Mouse (Mus musculus) intestine, embryonic 16.5 days (tissue): ENCODE data around the gene Rab9b. TPM values are rescaled to one million over a fixed set of nuclear protein-coding genes. Genes with fewer than 3 reads are reported as not detected.

Experiments
- ATAC-seq: fragments of 200-750 bp; cut with Nextera tagmentation; 2 replicates; pipeline ENCODE4 v1.8.0; 2017; ENCODE audit warnings: moderate TSS enrichment, moderate library complexity
- H3K27ac ChIP-seq: fragments of 300-500 bp; sonication (generic); 2 replicates; pipeline ENCODE4 v1.5.1; 2014; ENCODE audit warnings: mild to moderate bottlenecking, low read length
- H3K27me3 ChIP-seq: fragments of 300-500 bp; sonication (generic); replicated peaks from 2 replicates; pipeline ENCODE4 v1.6.1; 2014; ENCODE audit warnings: low read length, control low read depth, mixed read lengths; ENCODE audit not compliant: control insufficient read depth, insufficient read depth
- H3K36me3 ChIP-seq: fragments of 300-500 bp; sonication (generic); 2 replicates; pipeline ENCODE4 v1.6.1; 2014; ENCODE audit warnings: low read length, control low read depth; ENCODE audit not compliant: control insufficient read depth, insufficient read depth
- H3K4me1 ChIP-seq: fragments of 300-500 bp; sonication (generic); 2 replicates; pipeline ENCODE4 v1.6.1; 2014; ENCODE audit warnings: low read length, control low read depth, mixed read lengths; ENCODE audit not compliant: control insufficient read depth, insufficient read depth
- H3K4me2 ChIP-seq: fragments of 300-500 bp; sonication (generic); 2 replicates; pipeline ENCODE4 v1.6.1; 2014; ENCODE audit warnings: low read depth, low read length, control low read depth
- H3K4me3 ChIP-seq: fragments of 300-500 bp; sonication (generic); 2 replicates; pipeline ENCODE4 v1.5.1; 2014; ENCODE audit warnings: mild to moderate bottlenecking, low read length
- H3K9ac ChIP-seq: fragments of 300-500 bp; sonication (generic); 2 replicates; pipeline ENCODE4 v1.6.1; 2014; ENCODE audit warnings: low read depth, low read length
- H3K9me3 ChIP-seq: fragments of 300-500 bp; sonication (generic); 2 replicates; pipeline ENCODE4 v1.6.1; 2016; ENCODE audit warnings: low read length, control low read depth; ENCODE audit not compliant: control insufficient read depth
- WGBS: fragments of 180-500 bp; shearing (Covaris S2); extraction: QIAGEN DNeasy Blood & Tissue Kit; methylation state at CpG from one replicate; pipeline ENCODE4 v1.1.7; 2014; 5-methylcytosine and 5-hydroxymethylcytosine counted together
- polyA plus RNA-seq: library from polyadenylated mRNA; unstranded; fragments of >200 nt; fragmentation: Nextera tagmentation; extraction: Ambion mirVana; gene quantifications from 2 replicates; pipeline ENCODE4 v1.2.1, GENCODE M21; 2015

The Rab9b gene
- polyA plus RNA-seq = 0.37 and 0.44 TPM in 2 replicates

DNA sequence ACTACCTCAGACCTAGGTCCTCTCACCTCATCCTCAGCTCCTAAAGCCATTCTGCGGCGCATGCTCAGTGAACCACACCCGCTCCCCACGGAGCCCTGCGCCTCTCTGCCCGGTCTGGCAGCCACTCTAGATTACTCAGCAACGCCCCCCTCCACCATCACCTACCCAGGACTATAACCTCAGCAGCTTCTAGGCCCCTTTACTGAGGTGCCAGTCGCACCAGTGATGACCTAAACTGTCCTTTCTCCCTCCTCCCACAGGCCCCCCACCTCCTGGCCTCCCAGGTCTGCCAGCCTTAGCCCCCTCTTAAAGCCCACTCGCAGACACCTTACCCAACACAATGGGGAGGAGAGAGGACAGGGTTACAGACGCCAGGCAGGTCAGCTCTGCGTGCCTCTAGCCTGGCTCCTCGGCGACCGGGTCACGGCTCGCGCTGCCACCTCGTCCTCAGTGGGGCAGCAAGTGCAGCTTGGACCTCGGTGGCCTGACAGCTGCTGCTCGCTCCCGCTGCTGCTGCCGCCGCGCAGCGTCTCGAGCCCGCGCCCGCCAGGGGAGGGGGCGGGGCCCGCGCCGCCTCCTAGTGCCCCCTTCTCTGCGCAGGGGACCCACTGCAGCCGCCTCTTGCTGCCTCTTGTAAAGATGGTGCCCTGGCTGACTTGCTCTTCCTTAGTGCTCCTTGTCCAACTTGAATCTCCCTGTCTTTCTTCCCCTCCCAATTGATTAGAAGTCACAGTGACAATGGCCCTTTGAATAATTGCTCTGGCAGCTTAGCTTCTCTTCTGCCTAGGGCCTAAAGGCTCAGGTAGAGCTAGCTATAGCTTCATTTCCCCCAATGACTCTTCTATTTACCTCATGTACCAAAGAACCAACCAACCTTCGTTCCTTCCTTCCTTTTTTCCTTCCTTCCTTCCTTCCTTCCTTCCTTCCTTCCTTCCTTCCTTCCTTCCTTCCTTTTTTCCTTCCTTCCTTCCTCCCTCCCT is at the start of gene Rab9b:
TSS of gene Rab9b (minus strand) at position 695 of the 980 bp plus-strand sequence.
- peak within 1 kb of the TSS; percentile 79 for H3K4me2 ChIP-seq
- H3K36me3 ChIP-seq = no peaks in the 10 kb centered on the region
- H3K27ac ChIP-seq = no peak within 1 kb of the TSS
- H3K27me3 ChIP-seq = no peaks in the 10 kb centered on the region
- ATAC-seq = peak; percentile 67
- H3K9ac ChIP-seq = peak within 1 kb of the TSS; percentile 45; the same call in 1 of the 2 replicates
- no peaks in the 10 kb centered on the region for H3K4me1 ChIP-seq
- WGBS = 16% methylated on average over 20 of the region's 36 CpGs
- peak within 1 kb of the TSS; percentile 48 for H3K4me3 ChIP-seq
- H3K9me3 ChIP-seq = no peaks in the 10 kb centered on the region

DNA sequence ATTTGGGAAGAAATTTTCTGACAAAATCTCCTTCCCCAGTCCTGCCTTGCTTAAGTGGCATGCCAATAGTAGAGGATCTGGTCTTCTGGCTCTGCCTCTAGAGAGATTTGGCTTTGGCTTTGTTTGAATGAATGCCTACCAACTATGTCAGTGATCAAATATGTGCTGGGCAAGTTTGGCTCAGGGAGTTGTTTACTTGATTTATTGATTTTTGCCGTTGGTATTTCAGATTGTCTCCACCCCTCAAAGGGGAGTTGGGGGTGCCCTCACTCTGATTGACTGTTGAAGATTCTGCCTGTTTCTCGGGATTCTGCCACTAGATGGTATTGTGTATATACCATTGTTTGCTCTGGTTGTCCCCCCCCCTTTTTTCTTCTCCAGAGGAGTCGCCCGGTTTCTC is 35.8 kb upstream of the Rab9b start:
- H3K27ac ChIP-seq = no peak overlapping the region
- H3K9ac ChIP-seq = no peak overlapping the region
- H3K4me2 ChIP-seq = no peak overlapping the region
- H3K36me3 ChIP-seq = no peaks in the 10 kb centered on the region
- no peaks in the 10 kb centered on the region for H3K4me1 ChIP-seq
- no peaks in the 10 kb centered on the region for H3K27me3 ChIP-seq
- 47% methylated on average over 4 of the region's 4 CpGs for WGBS
- no peak for ATAC-seq
- H3K9me3 ChIP-seq = no peaks in the 10 kb centered on the region
- no peak overlapping the region for H3K4me3 ChIP-seq

DNA sequence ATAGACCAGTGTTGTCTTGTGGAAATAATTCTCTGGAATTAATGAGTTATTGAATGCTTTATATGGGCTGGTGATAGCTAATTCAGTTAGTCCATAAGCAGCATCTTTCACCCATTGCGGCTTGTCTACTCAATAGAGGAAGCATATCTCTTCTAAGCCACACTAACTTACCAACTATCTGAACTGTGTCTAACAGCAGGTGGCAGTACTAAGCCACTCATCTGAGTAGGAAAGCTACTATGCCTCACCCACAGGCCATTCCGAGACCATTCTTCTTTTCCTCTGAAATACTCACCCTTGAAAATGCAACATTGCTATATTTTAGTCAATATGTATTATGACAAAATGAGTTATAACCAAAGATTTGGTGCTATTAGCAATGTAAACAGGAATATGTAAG is 27.2 kb upstream of the Rab9b start:
- H3K4me2 ChIP-seq = no peak overlapping the region
- H3K27ac ChIP-seq = no peak overlapping the region
- no peak overlapping the region for H3K4me3 ChIP-seq
- H3K36me3 ChIP-seq = no peaks in the 10 kb centered on the region
- ATAC-seq = no peak
- no peaks in the 10 kb centered on the region for H3K27me3 ChIP-seq
- no peaks in the 10 kb centered on the region for H3K4me1 ChIP-seq
- no peak overlapping the region for H3K9ac ChIP-seq
- H3K9me3 ChIP-seq = no peaks in the 10 kb centered on the region
- 51% methylated on average over 2 of the region's 2 CpGs for WGBS

DNA sequence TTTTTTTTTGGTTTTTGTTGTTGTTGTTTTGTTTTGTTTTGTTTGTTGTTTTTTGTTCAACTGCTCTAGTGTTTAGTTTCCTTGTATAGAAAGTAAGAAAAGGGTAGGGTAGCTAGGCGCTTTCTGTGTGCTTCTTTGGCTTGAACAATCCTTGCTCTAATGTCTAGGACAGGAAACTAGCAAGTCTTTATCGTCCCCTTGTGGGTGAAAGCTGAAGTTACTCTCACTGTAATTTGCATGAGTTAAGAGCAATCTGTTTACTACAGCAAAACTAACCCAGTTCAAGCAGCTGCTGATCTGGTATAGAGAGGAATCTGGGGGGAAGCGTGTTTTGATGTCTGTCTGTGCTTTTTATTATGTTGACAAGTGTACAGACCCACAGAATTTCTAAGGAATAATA is 18.3 kb downstream of the Rab9b start:
- H3K9ac ChIP-seq = no peak overlapping the region
- no peak overlapping the region for H3K4me2 ChIP-seq
- WGBS = 28% methylated on average over 3 of the region's 3 CpGs
- no peaks in the 10 kb centered on the region for H3K4me1 ChIP-seq
- no peaks in the 10 kb centered on the region for H3K36me3 ChIP-seq
- H3K4me3 ChIP-seq = no peak overlapping the region
- no peak for ATAC-seq
- no peak overlapping the region for H3K27ac ChIP-seq
- H3K9me3 ChIP-seq = no peaks in the 10 kb centered on the region
- H3K27me3 ChIP-seq = no peaks in the 10 kb centered on the region

DNA sequence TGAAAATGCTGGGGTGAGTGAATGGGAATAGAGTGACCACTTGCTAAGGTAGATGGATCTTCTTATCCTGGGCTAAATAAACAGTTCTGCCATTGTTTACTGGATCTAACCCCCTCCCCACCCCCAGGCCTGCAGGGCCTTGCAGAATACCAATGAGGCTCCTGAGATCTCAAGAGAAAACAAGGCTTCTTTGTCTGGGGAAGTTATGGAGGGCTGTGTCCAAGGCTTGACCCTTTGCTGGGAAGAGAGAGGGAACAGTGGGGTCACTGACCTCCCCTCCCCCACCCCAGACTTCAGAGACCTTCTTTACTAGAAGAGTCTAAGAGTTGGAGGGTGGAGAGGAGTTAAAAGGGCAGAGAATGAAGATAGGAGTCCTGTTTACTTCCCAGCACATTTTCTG is 39.9 kb downstream of the Rab9b start:
- no peaks in the 10 kb centered on the region for H3K36me3 ChIP-seq
- ATAC-seq = no peak
- H3K27ac ChIP-seq = no peak overlapping the region
- H3K4me3 ChIP-seq = no peak overlapping the region
- no peaks in the 10 kb centered on the region for H3K9me3 ChIP-seq
- H3K4me2 ChIP-seq = no peak overlapping the region
- no peaks in the 10 kb centered on the region for H3K27me3 ChIP-seq
- no peaks in the 10 kb centered on the region for H3K4me1 ChIP-seq
- H3K9ac ChIP-seq = no peak overlapping the region

DNA sequence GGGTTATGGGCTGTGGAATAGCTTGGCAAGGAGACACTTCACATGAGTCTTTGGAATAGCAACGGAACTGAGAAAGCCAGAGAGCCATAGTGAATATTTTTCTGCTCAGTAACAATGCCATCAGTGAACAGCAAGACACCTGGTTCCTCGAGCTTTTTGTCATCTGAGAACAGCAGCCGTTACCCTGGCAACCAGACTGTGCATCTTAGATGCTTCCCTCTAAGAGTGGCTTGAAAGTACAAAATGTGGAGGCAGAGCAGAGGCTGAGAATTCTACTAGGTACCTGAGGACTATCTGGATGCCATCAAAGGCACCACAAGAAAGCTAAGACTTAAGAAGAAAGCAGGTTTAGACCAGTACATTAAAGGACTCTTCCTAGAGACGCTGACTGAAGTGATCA is 43.5 kb downstream of the Rab9b start:
- no peak overlapping the region for H3K4me3 ChIP-seq
- H3K27ac ChIP-seq = no peak overlapping the region
- no peaks in the 10 kb centered on the region for H3K4me1 ChIP-seq
- WGBS = 66% methylated on average over 4 of the region's 4 CpGs
- H3K9ac ChIP-seq = no peak overlapping the region
- no peaks in the 10 kb centered on the region for H3K36me3 ChIP-seq
- no peaks in the 10 kb centered on the region for H3K9me3 ChIP-seq
- no peaks in the 10 kb centered on the region for H3K27me3 ChIP-seq
- ATAC-seq = no peak
- no peak overlapping the region for H3K4me2 ChIP-seq

DNA sequence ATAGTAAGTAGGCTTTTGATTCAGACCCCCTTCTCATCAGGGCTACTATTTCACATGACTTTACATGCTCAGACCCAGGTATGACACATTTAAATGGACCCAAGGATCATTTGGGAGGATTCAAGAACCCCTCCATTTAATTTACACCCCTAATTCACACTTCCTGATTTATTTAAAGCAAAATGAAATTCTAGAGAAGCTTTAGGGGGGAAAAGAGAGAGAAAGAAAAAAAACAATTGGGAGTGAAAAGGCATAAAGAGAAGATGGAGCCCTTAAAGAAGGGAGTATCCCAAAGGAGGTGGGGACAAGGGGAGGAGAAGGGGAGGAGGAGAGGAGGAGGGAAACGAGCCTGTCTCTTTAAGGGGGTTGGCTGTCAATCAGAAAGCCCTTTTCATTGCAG is 46.2 kb downstream of the Rab9b start, which contains the start of gene Plp1:
TSS of gene Plp1 (plus strand) at position 301 of the 400 bp plus-strand sequence.
- WGBS = 36% methylated on average over 1 of the region's 1 CpGs
- ATAC-seq = no peak
- H3K4me2 ChIP-seq = no peak within 1 kb of the TSS

DNA sequence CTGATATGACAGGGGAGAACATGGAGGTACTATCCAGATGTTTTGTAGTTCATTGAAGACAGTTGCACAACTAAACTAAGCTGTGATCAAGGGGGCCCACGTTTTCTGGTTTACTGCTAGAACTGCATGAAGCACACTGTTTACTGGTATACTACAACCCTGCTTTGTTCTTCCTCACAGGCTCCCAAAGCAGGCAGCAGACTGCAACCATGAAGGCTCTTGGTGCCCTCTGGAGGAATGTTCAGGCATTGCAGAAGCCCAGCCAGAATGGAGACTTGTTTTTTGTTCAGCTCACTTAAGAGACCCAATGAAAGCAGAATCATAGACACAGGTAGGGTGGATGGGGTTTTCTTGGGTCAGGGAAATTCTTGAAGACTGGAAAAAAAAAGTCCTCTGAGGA is 48.3 kb downstream of the Rab9b start:
- no peak overlapping the region for H3K9ac ChIP-seq
- H3K36me3 ChIP-seq = no peaks in the 10 kb centered on the region
- WGBS = 8% methylated on average over 1 of the region's 1 CpGs
- no peaks in the 10 kb centered on the region for H3K9me3 ChIP-seq
- H3K4me1 ChIP-seq = no peaks in the 10 kb centered on the region
- no peak overlapping the region for H3K4me2 ChIP-seq
- no peak overlapping the region for H3K27ac ChIP-seq
- no peaks in the 10 kb centered on the region for H3K27me3 ChIP-seq
- ATAC-seq = no peak
- no peak overlapping the region for H3K4me3 ChIP-seq

More for the DNA sequence above, 46.2 kb downstream of the Rab9b start, which contains the start of gene Plp1:
- Histone ChIP-seq H3K4me1 (no peaks in the 10 kb centered on the region), H3K36me3 (no peaks in the 10 kb centered on the region), H3K27me3 (no peaks in the 10 kb centered on the region), H3K27ac (no peak within 1 kb of the TSS), H3K9ac (no peak within 1 kb of the TSS), H3K4me3 (no peak within 1 kb of the TSS), H3K9me3 (no peaks in the 10 kb centered on the region)

DNA sequence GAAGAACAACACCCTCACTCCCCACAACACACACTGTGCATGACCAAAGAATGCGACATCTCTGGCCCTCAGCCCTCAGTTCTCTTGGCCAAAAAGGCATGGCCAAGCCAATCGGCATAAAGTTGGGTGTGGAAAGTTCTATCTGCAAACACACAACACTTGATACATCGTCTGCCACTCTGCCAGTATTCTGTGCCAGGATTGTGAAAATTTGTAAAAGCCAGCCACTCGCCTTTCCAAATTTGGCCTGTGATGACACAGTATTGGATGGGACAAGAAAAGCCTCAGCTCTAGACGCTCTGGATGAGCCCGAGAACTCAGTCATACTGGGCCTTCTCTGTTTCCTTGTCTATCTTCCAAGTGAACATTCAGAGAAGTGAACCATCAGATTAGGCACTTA is 48.8 kb downstream of the Rab9b start:
- H3K9me3 ChIP-seq = no peaks in the 10 kb centered on the region
- no peak overlapping the region for H3K4me2 ChIP-seq
- no peak overlapping the region for H3K27ac ChIP-seq
- H3K9ac ChIP-seq = no peak overlapping the region
- no peak for ATAC-seq
- WGBS = 92% methylated on average over 6 of the region's 6 CpGs
- no peaks in the 10 kb centered on the region for H3K4me1 ChIP-seq
- H3K27me3 ChIP-seq = no peaks in the 10 kb centered on the region
- no peaks in the 10 kb centered on the region for H3K36me3 ChIP-seq
- H3K4me3 ChIP-seq = no peak overlapping the region
